Mouse (Mus musculus): Measurements from ENCODE around the gene Gm572. TPM values are rescaled to one million over a fixed set of nuclear protein-coding genes. Genes with fewer than 3 reads are reported as not detected.

Gene Gm572
- total and polyA plus RNA-seq, 3 experiments = not detected

DNA sequence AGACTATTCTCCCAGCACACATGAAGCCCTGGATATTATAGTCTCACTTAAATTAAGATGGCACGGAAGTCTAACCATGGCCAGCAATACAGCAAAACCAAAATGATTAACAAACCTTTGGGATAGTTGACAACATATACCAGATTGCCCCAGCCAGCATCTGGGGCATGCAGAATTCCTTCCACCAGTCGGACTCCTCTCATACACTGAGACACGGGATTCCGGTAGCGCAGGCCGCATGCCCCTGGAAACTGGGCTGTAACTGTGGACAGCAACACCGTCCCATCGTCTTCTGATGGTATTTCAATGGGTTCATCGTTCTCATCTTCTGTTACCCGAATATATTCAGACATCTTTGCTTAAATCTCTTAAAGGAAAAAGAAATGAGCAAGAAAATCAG is 18.1 kb upstream of the Gm572 start:
- H3K4me1 ChIP-seq (ENCODE audit: control insufficient read depth in 1 of 2, insufficient read depth in 2 of 2, low read length in 2 of 2) = peaks cover 2 to 29% of the 10 kb centered on the region in 2 experiments
- H3K36me3 ChIP-seq (ENCODE audit: control insufficient read depth in 1 of 2, insufficient read depth in 2 of 2, low read length in 2 of 2) = peaks cover 38 to 47% of the 10 kb centered on the region in 2 experiments
- H3K27ac ChIP-seq (ENCODE audit: control insufficient read depth, low read depth, low read length) = no peak overlapping the region
- H3K4me3 ChIP-seq (ENCODE audit: control insufficient read depth in 1 of 2, insufficient read depth in 1 of 2, low read depth in 2 of 2, low read length in 2 of 2) = peak overlapping the region; percentile 78 to 93
- DNase-seq (ENCODE audit: low read depth, low spot score) = no peak
- H3K27me3 ChIP-seq (ENCODE audit: control insufficient read depth in 1 of 2, insufficient read depth in 2 of 2, low read length in 2 of 2) = no peaks in the 10 kb centered on the region
- peak overlapping the region; percentile 100 for H3K9ac ChIP-seq (ENCODE audit: control insufficient read depth, low read depth, low read length, poor library complexity, severe bottlenecking)
- TF ChIP-seq TBP (IDR thresholded peaks at IDR 0.05; ENCODE audit: low read depth, low read length) = no peak
- no peaks in the 10 kb centered on the region for H3K9me3 ChIP-seq (replicated peaks; ENCODE audit: insufficient read depth, low read length)
- H3K79me2 ChIP-seq (ENCODE audit: control insufficient read depth, insufficient read depth, low read length, poor library complexity) = peaks cover 48% of the 10 kb centered on the region

GRCm38 (mm10) chr4:148625756-148626622 is 17.1 kb upstream of the Gm572 start:
- H3K36me3 ChIP-seq (ENCODE audit: control insufficient read depth in 1 of 2, insufficient read depth in 2 of 2, low read length in 2 of 2) = peaks cover 29 to 43% of the 10 kb centered on the region in 2 experiments
- H3K9me3 ChIP-seq (replicated peaks; ENCODE audit: insufficient read depth, low read length) = no peaks in the 10 kb centered on the region
- H3K4me1 ChIP-seq (ENCODE audit: control insufficient read depth in 1 of 2, insufficient read depth in 2 of 2, low read length in 2 of 2) = peaks cover 2 to 29% of the 10 kb centered on the region in 2 experiments
- peak overlapping the region; percentile 78 to 93 for H3K4me3 ChIP-seq (ENCODE audit: control insufficient read depth in 1 of 2, insufficient read depth in 1 of 2, low read depth in 2 of 2, low read length in 2 of 2)
- H3K79me2 ChIP-seq (ENCODE audit: control insufficient read depth, insufficient read depth, low read length, poor library complexity) = peaks cover 47% of the 10 kb centered on the region
- H3K27me3 ChIP-seq (ENCODE audit: control insufficient read depth in 1 of 2, insufficient read depth in 2 of 2, low read length in 2 of 2) = no peaks in the 10 kb centered on the region
- H3K9ac ChIP-seq (ENCODE audit: control insufficient read depth, low read depth, low read length, poor library complexity, severe bottlenecking) = peak overlapping the region; percentile 100
- peak; percentile 83 for DNase-seq (ENCODE audit: low read depth, low spot score)
- H3K27ac ChIP-seq (ENCODE audit: control insufficient read depth, low read depth, low read length) = peak overlapping the region; percentile 89
- TF ChIP-seq ZMIZ1 (IDR thresholded peaks at IDR 0.05; ENCODE audit: low read depth, low read length) (peak; percentile 38; the same call in 1 of the 2 replicates), SMC3 (IDR thresholded peaks at IDR 0.05; ENCODE audit: low read depth, low read length) (no peak), USF2 (IDR thresholded peaks at IDR 0.05; ENCODE audit: borderline replicate concordance in 1 of 2, insufficient read depth in 1 of 2, low read depth in 1 of 2, low read length in 2 of 2) (no peak), MEF2A (IDR thresholded peaks at IDR 0.05; ENCODE audit: extremely low read depth, insufficient replicate concordance, low read depth, low read length, poor library complexity, severe bottlenecking) (no peak), BHLHE40 (IDR thresholded peaks at IDR 0.05; ENCODE audit: borderline replicate concordance, low read depth, low read length) (no peak), MXI1 (IDR thresholded peaks at IDR 0.05; ENCODE audit: low read depth, low read length) (peak; percentile 80), CHD2 (IDR thresholded peaks at IDR 0.05; ENCODE audit: low read length) (no peak), ETS1 (IDR thresholded peaks at IDR 0.05; ENCODE audit: low read depth, low read length) (0 out of 2 replicates have a peak, but pooled peaks have one; percentile 21), RAD21 (IDR thresholded peaks at IDR 0.05; ENCODE audit: low read depth, low read length) (no peak), NELFE (IDR thresholded peaks at IDR 0.05; ENCODE audit: low read depth, low read length) (no peak), CTCF (IDR thresholded peaks at IDR 0.05 in 2 of 3, conservative IDR thresholded peaks at IDR 0.05 in 1 of 3; ENCODE audit: control insufficient read depth in 1 of 3, insufficient read depth in 1 of 3, low read depth in 2 of 3, low read length in 3 of 3, poor library complexity in 1 of 3, severe bottlenecking in 1 of 3) (no peak), POLR2A (IDR thresholded peaks at IDR 0.05; ENCODE audit: control insufficient read depth in 1 of 2, insufficient read depth in 1 of 2, low read depth in 1 of 2, low read length in 2 of 2, poor library complexity in 1 of 2) (peak in 1 of 2 experiments; percentile 5; a peak in 1 of 4 replicates), GATA1 (IDR thresholded peaks at IDR 0.05; ENCODE audit: low read depth, low read length) (no peak), POLR2AphosphoS2 (IDR thresholded peaks at IDR 0.05; ENCODE audit: low read length) (no peak; the same call in none of the 2 replicates), RCOR1 (IDR thresholded peaks at IDR 0.05; ENCODE audit: low read depth, low read length) (no peak), UBTF (IDR thresholded peaks at IDR 0.05; ENCODE audit: borderline replicate concordance, insufficient read depth, low read depth, low read length) (no peak), EP300 (IDR thresholded peaks at IDR 0.05; ENCODE audit: low read depth in 1 of 2, low read length in 2 of 2) (0 out of 4 replicates have a peak, but pooled peaks of 1 of the 2 experiments have one; percentile 6), SIN3A (IDR thresholded peaks at IDR 0.05; ENCODE audit: low read length) (no peak; the same call in 1 of the 2 replicates), MAX (IDR thresholded peaks at IDR 0.05; ENCODE audit: low read length) (peak; percentile 89), POLR2AphosphoS5 (IDR thresholded peaks at IDR 0.05; ENCODE audit: borderline replicate concordance, low read depth, low read length) (no peak), ELF1 (IDR thresholded peaks at IDR 0.05; ENCODE audit: low read depth, low read length) (no peak), JUND (IDR thresholded peaks at IDR 0.05; ENCODE audit: low read depth, low read length) (no peak), TCF12 (IDR thresholded peaks at IDR 0.05; ENCODE audit: low read depth, low read length) (0 out of 2 replicates have a peak, but pooled peaks have one; percentile 6), USF1 (IDR thresholded peaks at IDR 0.05; ENCODE audit: low read depth, low read length) (no peak), ZNF384 (IDR thresholded peaks at IDR 0.05; ENCODE audit: low read depth, low read length) (no peak), CHD1 (IDR thresholded peaks at IDR 0.05; ENCODE audit: low read depth, low read length) (no peak), E2F4 (IDR thresholded peaks at IDR 0.05; ENCODE audit: borderline replicate concordance, low read depth, low read length) (0 out of 2 replicates have a peak, but pooled peaks have one; percentile 61), NRF1 (IDR thresholded peaks at IDR 0.05; ENCODE audit: insufficient read depth, low read depth, low read length, poor library complexity, severe bottlenecking) (0 out of 2 replicates have a peak, but pooled peaks have one; percentile 15)

Measured in MEL (cell line).